Comparison of ENCODE assay signal across 8 mouse cellular contexts in the genomic region with DNA sequence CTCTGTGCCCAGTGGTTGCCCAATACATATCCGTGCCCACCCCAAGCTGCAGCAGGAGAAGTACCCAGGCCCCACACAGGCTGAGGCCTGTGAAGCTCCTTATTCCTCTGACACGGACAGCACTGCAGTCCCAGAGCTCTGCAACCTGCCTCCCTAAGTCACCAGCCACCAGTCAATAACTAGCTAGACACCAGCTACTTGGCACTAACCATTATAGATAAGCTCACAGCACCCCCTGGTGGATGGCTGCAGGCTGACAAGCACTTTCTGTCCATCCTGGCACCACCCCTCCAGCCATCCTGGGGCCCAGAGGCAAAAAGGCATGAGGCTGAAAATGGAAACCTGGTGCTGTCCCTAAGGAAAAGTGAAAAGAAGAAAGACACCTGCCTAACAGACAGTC. TPM values are rescaled to one million over a fixed set of nuclear protein-coding genes. Genes with fewer than 3 reads are reported as not detected.
DNase-seq lines count a peak whose midpoint lies in the region; ATAC-seq and TF ChIP-seq lines count a peak whose summit lies in the region.

No protein-coding gene starts in this region.

- peak; percentile 92 for DNase-seq in NIH3T3 (ENCODE audit: low read depth)
- DNase-seq in cerebellum, adult 18-20 months: peak; percentile 95
- DNase-seq in forebrain, postnatal 0 days: peak; percentile 91
- peak; percentile 93 for DNase-seq in hindbrain, embryonic 14.5 days (ENCODE audit: low spot score)
- DNase-seq in layer of hippocampus, postnatal 14 days (ENCODE audit: low spot score in 2 of 2): peak; percentile 89 to 92
- peak; percentile 89 to 91 for DNase-seq in right cerebral cortex, postnatal 10 days (ENCODE audit: low spot score in 2 of 2)
- DNase-seq in urinary bladder, postnatal 14 days (ENCODE audit: low spot score): peak; percentile 91

- peak; percentile 96 for TF ChIP-seq CTCF in forebrain, postnatal 0 days (IDR thresholded peaks at IDR 0.05; ENCODE audit: low read depth)

- no peak overlapping the region for H3K9ac ChIP-seq in forebrain, postnatal 0 days
- H3K9ac ChIP-seq in hindbrain, embryonic 14.5 days: no peak overlapping the region

- WGBS in forebrain, postnatal 0 days: 41% methylated on average over 2 of the region's 2 CpGs
- 39% methylated on average over 2 of the region's 2 CpGs for WGBS in hindbrain, embryonic 14.5 days

- H3K27ac ChIP-seq in forebrain, postnatal 0 days (ENCODE audit: low read depth, low read length): no peak overlapping the region
- H3K27ac ChIP-seq in hindbrain, embryonic 14.5 days: no peak overlapping the region

- no peak overlapping the region for H3K4me3 ChIP-seq in forebrain, postnatal 0 days (ENCODE audit: low read depth, low read length)
- no peak overlapping the region for H3K4me3 ChIP-seq in hindbrain, embryonic 14.5 days (replicated peaks; ENCODE audit: low read length)

- peak; percentile 78 for ATAC-seq in forebrain, postnatal 0 days
- peak; percentile 61 for ATAC-seq in hindbrain, embryonic 14.5 days (ENCODE audit: low FRiP score)
- ATAC-seq in megakaryocyte, adult 5-6 weeks (ENCODE audit: poor library complexity, severe bottlenecking): peak; percentile 91

- H3K36me3 ChIP-seq in forebrain, postnatal 0 days (ENCODE audit: insufficient read depth): no peaks in the 10 kb centered on the region
- H3K36me3 ChIP-seq in hindbrain, embryonic 14.5 days (replicated peaks; ENCODE audit: control insufficient read depth, insufficient read depth): no peaks in the 10 kb centered on the region

- peaks cover 3% of the 10 kb centered on the region; the same call in 1 of the 2 replicates for H3K4me1 ChIP-seq in forebrain, postnatal 0 days (ENCODE audit: insufficient read depth)
- peaks cover 7% of the 10 kb centered on the region for H3K4me1 ChIP-seq in hindbrain, embryonic 14.5 days (replicated peaks; ENCODE audit: control insufficient read depth, insufficient read depth, low read length)

- no peaks in the 10 kb centered on the region for H3K9me3 ChIP-seq in forebrain, postnatal 0 days (ENCODE audit: low read length)
- no peaks in the 10 kb centered on the region for H3K9me3 ChIP-seq in hindbrain, embryonic 14.5 days (ENCODE audit: control insufficient read depth, low read length)

- no peak overlapping the region for H3K4me2 ChIP-seq in forebrain, postnatal 0 days (ENCODE audit: low read depth)
- H3K4me2 ChIP-seq in hindbrain, embryonic 14.5 days (replicated peaks): no peak overlapping the region

- H3K27me3 ChIP-seq in forebrain, postnatal 0 days (ENCODE audit: insufficient read depth, low read length): no peaks in the 10 kb centered on the region
- H3K27me3 ChIP-seq in hindbrain, embryonic 14.5 days (ENCODE audit: control insufficient read depth, insufficient read depth, low read length): no peaks in the 10 kb centered on the region

RNA-seq across cellular contexts. Expression of gene Ppp1r26, which starts 28.6 kb away (rescaled TPM):
- 35.6 and 60.8 TPM in 2 replicates for total RNA-seq in forebrain, postnatal 0 days (2014; rRNA removed)
- polyA plus RNA-seq in forebrain, postnatal 0 days (2015; fragmentation: Nextera tagmentation; extraction: Ambion mirVana): 5.0 and 11.7 TPM in 2 replicates
- polyA plus RNA-seq in hindbrain, embryonic 14.5 days (2014; fragmentation: Nextera tagmentation; extraction: Ambion mirVana): 15.5 and 15.9 TPM in 2 replicates
- 10 to 100 TPM; 14.1 to 15.4 TPM for total RNA-seq in layer of hippocampus, postnatal 14 days (2021)
- 0.21 and 0.29 TPM in 2 replicates for total RNA-seq in megakaryocyte, adult 5-6 weeks (2015)
- 0.37 and 0.40 TPM in 2 replicates for total RNA-seq in megakaryocyte, adult 5-6 weeks (2017)

RNA-seq across cellular contexts. Expression of gene 1700007K13Rik, which starts 48.1 kb away (rescaled TPM):
- total RNA-seq in forebrain, postnatal 0 days (2014; rRNA removed): 5.2 and 5.4 TPM in 2 replicates
- polyA plus RNA-seq in forebrain, postnatal 0 days (2015; fragmentation: Nextera tagmentation; extraction: Ambion mirVana): 5.2 and 8.5 TPM in 2 replicates
- polyA plus RNA-seq in hindbrain, embryonic 14.5 days (2014; fragmentation: Nextera tagmentation; extraction: Ambion mirVana): 4.0 and 6.2 TPM in 2 replicates
- total RNA-seq in layer of hippocampus, postnatal 14 days (2021): 1 to 10 TPM; 3.3 to 6.8 TPM
- total RNA-seq in megakaryocyte, adult 5-6 weeks (2015): not detected in 2 replicates
- total RNA-seq in megakaryocyte, adult 5-6 weeks (2017): not detected in 2 replicates

RNA-seq across cellular contexts. Expression of gene Mrps2, which starts 49.8 kb away (rescaled TPM):
- 25.4 and 33.4 TPM in 2 replicates for total RNA-seq in forebrain, postnatal 0 days (2014; rRNA removed)
- 39.8 and 42.6 TPM in 2 replicates for polyA plus RNA-seq in forebrain, postnatal 0 days (2015; fragmentation: Nextera tagmentation; extraction: Ambion mirVana)
- 49.3 and 51.8 TPM in 2 replicates for polyA plus RNA-seq in hindbrain, embryonic 14.5 days (2014; fragmentation: Nextera tagmentation; extraction: Ambion mirVana)
- total RNA-seq in layer of hippocampus, postnatal 14 days (2021): 10 to 100 TPM; 36.8 to 37.3 TPM
- total RNA-seq in megakaryocyte, adult 5-6 weeks (2015): 29.0 and 29.3 TPM in 2 replicates
- 15.7 and 16.7 TPM in 2 replicates for total RNA-seq in megakaryocyte, adult 5-6 weeks (2017)

Comparison
In these comparisons a context has a peak if more than half of its experiments do, and no peak if none do; other contexts are left out.
1. RNA of gene Ppp1r26, which starts 28.6 kb away (total RNA-seq): 35.6 to 60.8 TPM in forebrain, postnatal 0 days and 14.1 to 15.4 TPM in layer of hippocampus, postnatal 14 days; 0.21 to 0.40 TPM in megakaryocyte, adult 5-6 weeks; every median in the first group is over 10 times any median in the second.
2. Peak in every context shown above with its lines, with median percentiles within 50 percentile points of each other: DNase-seq and ATAC-seq.